Mouse (Mus musculus): Measurements from ENCODE around the gene Klhl29.
A peak's percentile ranks its signal among the peaks of the same experiment; 100 is the strongest.

Klhl29 gene

GRCm38 (mm10) chr12:5136300-5136699 lies 239.2 kb downstream of the Klhl29 start:
- DNase-seq (ENCODE audit: extremely low spot score, low read depth, low spot score): no peak

- no peak for DNase-seq (ENCODE audit: extremely low spot score, low read depth, low spot score)
Measured at GRCm38 (mm10) chr12:5129190-5129589, 246.3 kb downstream of the Klhl29 start.

GRCm38 (mm10) chr12:5125907-5126306 lies 249.6 kb downstream of the Klhl29 start:
- no peak for DNase-seq (ENCODE audit: extremely low spot score, low read depth, low spot score)

- DNase-seq (ENCODE audit: extremely low spot score, low read depth, low spot score): no peak
Measured at GRCm38 (mm10) chr12:5122972-5123371, 252.5 kb downstream of the Klhl29 start.

GRCm38 (mm10) chr12:5120249-5120648 lies 255.2 kb downstream of the Klhl29 start:
- DNase-seq (ENCODE audit: extremely low spot score, low read depth, low spot score): no peak

DNA sequence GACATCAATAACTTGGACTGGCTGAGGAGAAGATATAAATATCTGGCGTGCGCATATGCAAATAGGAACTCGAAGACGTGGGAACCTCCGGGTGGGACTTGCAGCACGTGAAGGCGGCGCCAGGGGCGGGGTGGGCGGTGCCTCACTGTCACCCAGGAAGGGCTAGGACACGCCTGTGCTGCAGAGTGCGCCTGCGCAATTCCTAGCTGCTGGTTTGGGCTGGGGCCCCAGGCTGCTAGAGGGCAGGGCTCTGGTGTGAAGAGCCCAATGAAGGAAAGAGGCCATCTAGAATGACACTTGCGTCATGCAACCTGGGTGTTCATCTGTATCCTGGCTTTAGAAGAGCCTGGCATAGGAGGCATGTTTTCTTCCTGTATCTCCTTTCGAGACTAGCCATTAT lies 255.8 kb downstream of the Klhl29 start:
- no peak for DNase-seq (ENCODE audit: extremely low spot score, low read depth, low spot score)

DNA sequence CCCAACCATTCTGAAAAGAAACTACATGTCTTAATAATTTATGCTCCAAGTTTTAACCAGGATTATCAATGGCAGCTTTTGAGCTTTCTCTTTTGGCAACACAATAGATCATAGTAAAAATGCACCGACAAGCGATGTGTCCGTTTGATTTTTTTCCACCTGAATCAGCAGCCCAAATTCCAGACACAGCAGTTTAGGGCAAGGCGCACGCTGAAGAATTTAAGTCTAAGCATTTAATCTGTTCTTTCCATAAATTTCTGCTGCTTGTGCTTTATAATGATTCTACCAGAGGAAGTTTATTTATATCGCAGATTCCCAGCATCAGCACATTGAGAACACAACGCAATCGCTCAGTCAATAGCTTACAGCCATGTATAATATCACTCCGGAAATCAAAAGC lies 256.2 kb downstream of the Klhl29 start:
- no peak for DNase-seq (ENCODE audit: extremely low spot score, low read depth, low spot score)

- no peak for DNase-seq (ENCODE audit: extremely low spot score, low read depth, low spot score)
Measured at GRCm38 (mm10) chr12:5116605-5117004, 258.9 kb downstream of the Klhl29 start.

GRCm38 (mm10) chr12:5114631-5115030 lies 260.9 kb downstream of the Klhl29 start:
- no peak for DNase-seq (ENCODE audit: extremely low spot score, low read depth, low spot score)

GRCm38 (mm10) chr12:5111343-5111742 lies 264.1 kb downstream of the Klhl29 start:
- DNase-seq (ENCODE audit: extremely low spot score, low read depth, low spot score): peak; percentile 28

GRCm38 (mm10) chr12:5108613-5109012 lies 266.9 kb downstream of the Klhl29 start:
- no peak for DNase-seq (ENCODE audit: extremely low spot score, low read depth, low spot score)

DNA sequence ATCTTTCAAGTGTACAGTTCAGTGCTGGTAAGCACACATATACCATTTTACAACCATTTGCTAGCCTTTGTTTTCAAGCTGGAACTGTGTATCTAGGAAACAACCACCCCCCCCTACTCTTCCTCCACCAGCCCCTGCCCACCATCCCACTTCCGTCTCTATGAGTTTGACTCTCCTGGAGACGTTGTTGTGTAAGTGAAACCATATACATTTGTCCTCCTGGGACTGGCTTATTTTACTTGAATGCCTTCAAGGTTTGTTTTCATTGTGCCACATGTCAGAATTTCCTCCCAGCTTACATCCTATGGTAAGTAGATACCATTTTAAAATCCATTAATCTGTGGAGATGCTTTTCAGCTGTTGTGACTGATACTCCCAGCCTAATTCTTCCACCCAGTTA lies 267.7 kb downstream of the Klhl29 start:
- DNase-seq (ENCODE audit: extremely low spot score, low read depth, low spot score): no peak

- DNase-seq (ENCODE audit: extremely low spot score, low read depth, low spot score): no peak
Measured at GRCm38 (mm10) chr12:5104422-5105052, 270.9 kb downstream of the Klhl29 start.

- DNase-seq (ENCODE audit: extremely low spot score, low read depth, low spot score): no peak
Measured at GRCm38 (mm10) chr12:5101411-5102024, 274.0 kb downstream of the Klhl29 start.

GRCm38 (mm10) chr12:5099572-5099971 lies 275.9 kb downstream of the Klhl29 start:
- no peak for DNase-seq (ENCODE audit: extremely low spot score, low read depth, low spot score)

DNA sequence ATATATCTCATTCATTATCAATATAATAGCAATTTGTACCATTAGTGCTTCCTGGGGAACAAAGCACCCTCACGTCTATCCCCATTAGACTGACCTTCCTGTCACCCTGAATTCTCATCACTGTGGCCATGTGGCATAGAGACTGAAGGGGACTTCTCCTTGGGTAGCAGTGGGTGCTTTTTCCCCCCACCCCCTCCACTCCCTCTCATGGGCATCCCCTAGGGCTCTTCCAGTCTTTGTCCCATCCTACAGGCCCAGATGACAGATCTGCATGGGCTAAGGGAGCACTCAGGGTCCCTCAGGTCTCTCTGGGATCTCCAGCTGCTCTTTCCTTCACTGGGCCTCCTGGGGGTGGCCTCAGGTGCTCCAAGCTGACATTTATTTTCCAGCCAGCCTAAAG lies 286.8 kb downstream of the Klhl29 start:
- no peak for DNase-seq (ENCODE audit: extremely low spot score, low read depth, low spot score)

- no peak for DNase-seq (ENCODE audit: extremely low spot score, low read depth, low spot score)
Measured at GRCm38 (mm10) chr12:5087787-5088519, 287.5 kb downstream of the Klhl29 start.

GRCm38 (mm10) chr12:5084714-5085113 lies 290.8 kb downstream of the Klhl29 start:
- DNase-seq (ENCODE audit: extremely low spot score, low read depth, low spot score): no peak

GRCm38 (mm10) chr12:5081480-5081879 lies 294.0 kb downstream of the Klhl29 start:
- no peak for DNase-seq (ENCODE audit: extremely low spot score, low read depth, low spot score)

DNA sequence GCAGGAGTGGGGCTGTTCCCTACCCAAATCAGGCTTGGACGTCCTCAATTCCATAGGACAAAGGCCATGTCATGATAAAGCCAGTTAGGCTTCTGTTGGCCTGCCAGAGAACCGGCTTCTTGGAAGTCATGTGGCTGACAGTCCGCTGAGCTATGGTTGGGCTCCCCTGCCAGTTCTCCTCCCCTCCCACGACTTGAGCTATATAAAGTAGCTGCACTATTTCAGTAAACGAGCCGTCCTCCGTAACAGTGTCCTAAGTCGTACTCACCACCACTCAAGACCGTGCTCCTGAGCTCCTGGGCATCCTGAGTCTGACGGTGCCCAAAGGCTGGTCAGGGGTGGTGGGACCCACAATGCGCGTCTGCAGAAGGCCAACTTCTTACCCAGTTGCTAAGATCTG lies 302.3 kb downstream of the Klhl29 start:
- DNase-seq (ENCODE audit: extremely low spot score, low read depth, low spot score): no peak

- DNase-seq (ENCODE audit: extremely low spot score, low read depth, low spot score): no peak
Measured at GRCm38 (mm10) chr12:5070131-5070530, 305.4 kb downstream of the Klhl29 start.

GRCm38 (mm10) chr12:5067590-5067989 lies 307.9 kb downstream of the Klhl29 start:
- no peak for DNase-seq (ENCODE audit: extremely low spot score, low read depth, low spot score)

All from hindlimb bud, embryonic 11.5 days (tissue).